Mouse (Mus musculus) left cerebral cortex, adult 18-20 months (tissue): ENCODE data around the gene Hpse2. TPM values are rescaled to one million over a fixed set of nuclear protein-coding genes. Genes with fewer than 3 reads are reported as not detected.

Experiments used
- DNase-seq, 2 experiments: peaks; one replicate each; pipeline ENCODE4 v3.0.0; 2021 to 2022; ENCODE audit warnings: low spot score in 2 of 2, mixed read lengths in 1 of 2
- total RNA-seq, 2 experiments: library from RNA; stranded (reverse); gene quantifications; 2 replicates each; pipeline ENCODE4 v1.2.3; 2021

Gene Hpse2
- total RNA-seq, 2 experiments from 2014 or later: not detected

GRCm38 (mm10) chr19:43175437-43175965, 212.7 kb downstream of the Hpse2 start:
- no peak for DNase-seq

GRCm38 (mm10) chr19:43174812-43175211, 213.3 kb downstream of the Hpse2 start:
- DNase-seq: no peak

GRCm38 (mm10) chr19:43156085-43156484, 232.1 kb downstream of the Hpse2 start:
- no peak for DNase-seq

GRCm38 (mm10) chr19:43155582-43155981, 232.6 kb downstream of the Hpse2 start:
- no peak for DNase-seq

- no peak for DNase-seq
Observed at GRCm38 (mm10) chr19:43147901-43148300, 240.3 kb downstream of the Hpse2 start.

GRCm38 (mm10) chr19:43146820-43147219, 241.3 kb downstream of the Hpse2 start:
- DNase-seq: no peak

- DNase-seq: no peak
Observed at GRCm38 (mm10) chr19:43141646-43142045, 246.5 kb downstream of the Hpse2 start.

- no peak for DNase-seq
Observed at GRCm38 (mm10) chr19:43109796-43110195, 278.4 kb downstream of the Hpse2 start.

GRCm38 (mm10) chr19:43096915-43097314, 291.2 kb downstream of the Hpse2 start:
- DNase-seq: no peak

GRCm38 (mm10) chr19:43087216-43087615, 300.9 kb downstream of the Hpse2 start:
- no peak for DNase-seq

- no peak for DNase-seq
Observed at GRCm38 (mm10) chr19:43064155-43064554, 324.0 kb downstream of the Hpse2 start.

GRCm38 (mm10) chr19:43044506-43044905, 343.6 kb downstream of the Hpse2 start:
- DNase-seq: no peak

GRCm38 (mm10) chr19:43042721-43043120, 345.4 kb downstream of the Hpse2 start:
- DNase-seq: no peak

- no peak for DNase-seq
Observed at GRCm38 (mm10) chr19:43042211-43042610, 345.9 kb downstream of the Hpse2 start.

- DNase-seq: no peak
Observed at GRCm38 (mm10) chr19:43036381-43036780, 351.8 kb downstream of the Hpse2 start.

- peak; percentile 29 to 48 for DNase-seq
Observed at GRCm38 (mm10) chr19:43027305-43027704, 360.9 kb downstream of the Hpse2 start.

GRCm38 (mm10) chr19:43022611-43023173, 365.5 kb downstream of the Hpse2 start:
- no peak for DNase-seq

GRCm38 (mm10) chr19:43018792-43019191, 369.4 kb downstream of the Hpse2 start:
- no peak for DNase-seq

- no peak for DNase-seq
Observed at GRCm38 (mm10) chr19:42996406-42996805, 391.7 kb downstream of the Hpse2 start.

GRCm38 (mm10) chr19:42988833-42989232, 399.3 kb downstream of the Hpse2 start:
- no peak for DNase-seq

GRCm38 (mm10) chr19:42986315-42986701, 401.8 kb downstream of the Hpse2 start:
- DNase-seq: no peak

- no peak for DNase-seq
Observed at GRCm38 (mm10) chr19:42985372-42986314, 402.5 kb downstream of the Hpse2 start.
